Mouse (Mus musculus) neural tube, embryonic 15.5 days (tissue): ENCODE data around the gene Pign. TPM values are rescaled to one million over a fixed set of nuclear protein-coding genes. Genes with fewer than 3 reads are reported as not detected.

ENCODE experiments used
- ATAC-seq: fragments of 200-750 bp; cut with Nextera tagmentation; 2 replicates; pipeline ENCODE4 v1.8.0; 2017; ENCODE audit warnings: mild to moderate bottlenecking, moderate TSS enrichment, moderate library complexity; ENCODE audit not compliant: low FRiP score
- H3K27ac ChIP-seq: fragments of 300-500 bp; sonication (generic); replicated peaks from 2 replicates; pipeline ENCODE4 v1.5.1; 2015; ENCODE audit warnings: mild to moderate bottlenecking, inconsistent platforms
- H3K27me3 ChIP-seq: fragments of 300-500 bp; sonication (generic); replicated peaks from 2 replicates; pipeline ENCODE4 v1.6.1; 2015; ENCODE audit warnings: inconsistent platforms
- H3K36me3 ChIP-seq: fragments of 300-500 bp; sonication (generic); 2 replicates; pipeline ENCODE4 v1.6.1; 2015; ENCODE audit warnings: inconsistent platforms
- H3K4me1 ChIP-seq: fragments of 300-500 bp; sonication (generic); 2 replicates; pipeline ENCODE4 v1.6.1; 2015; ENCODE audit warnings: inconsistent platforms
- H3K4me2 ChIP-seq: fragments of 300-500 bp; sonication (generic); 2 replicates; pipeline ENCODE4 v1.6.1; 2015; ENCODE audit warnings: inconsistent platforms, mild to moderate bottlenecking, moderate library complexity
- H3K4me3 ChIP-seq: fragments of 300-500 bp; sonication (generic); replicated peaks from 2 replicates; pipeline ENCODE4 v1.5.1; 2015; ENCODE audit warnings: mild to moderate bottlenecking, inconsistent platforms
- H3K9ac ChIP-seq: fragments of 300-500 bp; sonication (generic); replicated peaks from 2 replicates; pipeline ENCODE4 v1.6.1; 2015; ENCODE audit warnings: mild to moderate bottlenecking, inconsistent platforms
- H3K9me3 ChIP-seq: fragments of 300-500 bp; sonication (generic); replicated peaks from 2 replicates; pipeline ENCODE4 v1.6.1; 2016; ENCODE audit warnings: inconsistent platforms
- WGBS: fragments of 180-500 bp; shearing (Covaris S2); methylation state at CpG from one replicate; pipeline ENCODE4 v1.1.7; 2015; ENCODE audit warnings: mixed read lengths; 5-methylcytosine and 5-hydroxymethylcytosine counted together
- polyA plus RNA-seq: library from polyadenylated mRNA; unstranded; fragments of >200 nt; fragmentation: Nextera tagmentation; extraction: Ambion mirVana; gene quantifications from 2 replicates; pipeline ENCODE4 v1.2.1, GENCODE M21; 2015

The Pign gene
- polyA plus RNA-seq, 1 experiment from 2014 or later = 9.1 TPM

DNA sequence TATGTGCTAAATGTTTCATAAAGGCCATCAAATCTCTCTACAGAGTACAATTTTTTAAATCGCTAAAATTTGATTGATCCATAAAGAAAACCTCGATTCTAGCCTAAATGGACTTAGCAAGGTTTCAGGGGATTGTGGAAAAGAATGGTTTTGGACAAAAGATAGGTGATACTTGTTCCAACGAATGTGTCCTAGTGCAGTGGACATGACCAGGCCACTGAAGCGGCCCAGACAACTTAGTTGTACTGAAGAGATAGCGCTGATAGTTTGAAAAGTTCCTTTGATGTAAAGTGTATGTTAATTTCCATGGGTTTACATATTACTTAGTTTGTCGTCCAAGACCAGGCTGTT is 682 bp downstream of the Pign start:
- ATAC-seq = no peak

DNA sequence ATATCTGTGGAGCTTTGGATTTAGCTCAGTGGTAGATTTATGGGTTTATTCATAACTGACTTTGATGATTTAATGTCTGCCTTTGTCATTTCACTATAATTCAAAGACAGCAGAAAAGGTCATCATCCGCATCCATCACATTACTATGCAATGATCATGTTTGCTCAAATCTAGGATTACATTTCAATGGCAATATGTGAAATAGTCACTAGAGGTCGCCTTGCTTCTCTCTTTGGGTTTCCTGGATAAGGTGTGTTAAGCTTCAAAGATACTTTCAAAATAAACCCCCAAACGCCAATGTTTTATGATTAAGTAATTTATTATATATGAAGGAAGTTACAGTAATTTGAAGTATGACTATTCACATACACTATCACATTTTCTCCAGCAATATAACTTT is 3.5 kb downstream of the Pign start:
- Histone ChIP-seq H3K4me2 (no peak overlapping the region), H3K27me3 (no peaks in the 10 kb centered on the region), H3K4me3 (no peak overlapping the region), H3K36me3 (peaks cover 8% of the 10 kb centered on the region), H3K9me3 (no peaks in the 10 kb centered on the region), H3K27ac (no peak overlapping the region), H3K9ac (no peak overlapping the region), H3K4me1 (peaks cover 12% of the 10 kb centered on the region)
- ATAC-seq = no peak
- WGBS = 21% methylated on average over 3 of the region's 3 CpGs

More for the DNA sequence above, 682 bp downstream of the Pign start:
- H3K27me3 ChIP-seq = no peaks in the 10 kb centered on the region
- H3K9ac ChIP-seq = peak overlapping the region; percentile 72
- peak overlapping the region; percentile 96 for H3K4me3 ChIP-seq
- H3K4me2 ChIP-seq = peak overlapping the region; percentile 83
- H3K9me3 ChIP-seq = no peaks in the 10 kb centered on the region
- peaks cover 29% of the 10 kb centered on the region for H3K4me1 ChIP-seq
- H3K36me3 ChIP-seq = no peaks in the 10 kb centered on the region
- peak overlapping the region; percentile 89; the same call in 1 of the 2 replicates for H3K27ac ChIP-seq
- 11% methylated on average over 6 of the region's 6 CpGs for WGBS

GRCm38 (mm10) chr1:105653981-105654380 is 9.5 kb downstream of the Pign start:
- no peak overlapping the region for H3K4me2 ChIP-seq
- peaks cover 11% of the 10 kb centered on the region for H3K36me3 ChIP-seq
- H3K4me3 ChIP-seq = no peak overlapping the region
- no peaks in the 10 kb centered on the region for H3K9me3 ChIP-seq
- ATAC-seq = no peak
- H3K27ac ChIP-seq = no peak overlapping the region
- no peaks in the 10 kb centered on the region for H3K4me1 ChIP-seq
- WGBS = 98% methylated on average over 1 of the region's 1 CpGs
- no peak overlapping the region for H3K9ac ChIP-seq
- H3K27me3 ChIP-seq = no peaks in the 10 kb centered on the region

DNA sequence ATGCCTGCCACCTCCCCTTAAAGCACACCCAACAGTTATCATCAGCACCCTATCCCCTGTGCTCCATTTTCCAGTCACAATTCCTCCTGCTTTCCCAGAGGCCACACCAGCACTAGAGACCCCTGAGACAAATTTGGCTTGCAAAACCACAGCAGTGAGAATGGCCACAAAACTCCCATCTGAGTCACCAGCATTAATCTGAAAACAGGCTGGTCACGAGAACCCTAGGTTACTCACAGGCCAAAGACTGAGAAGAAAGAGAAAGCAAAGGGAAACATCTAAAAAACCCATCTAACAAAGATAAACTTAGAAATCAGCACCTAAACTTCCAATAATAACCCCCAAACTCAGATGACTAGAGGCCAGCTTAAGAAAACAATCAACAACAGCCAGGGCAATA is 12.8 kb downstream of the Pign start:
- WGBS = 100% methylated on average over 1 of the region's 1 CpGs
- H3K27ac ChIP-seq = no peak overlapping the region
- H3K9me3 ChIP-seq = no peaks in the 10 kb centered on the region

DNA sequence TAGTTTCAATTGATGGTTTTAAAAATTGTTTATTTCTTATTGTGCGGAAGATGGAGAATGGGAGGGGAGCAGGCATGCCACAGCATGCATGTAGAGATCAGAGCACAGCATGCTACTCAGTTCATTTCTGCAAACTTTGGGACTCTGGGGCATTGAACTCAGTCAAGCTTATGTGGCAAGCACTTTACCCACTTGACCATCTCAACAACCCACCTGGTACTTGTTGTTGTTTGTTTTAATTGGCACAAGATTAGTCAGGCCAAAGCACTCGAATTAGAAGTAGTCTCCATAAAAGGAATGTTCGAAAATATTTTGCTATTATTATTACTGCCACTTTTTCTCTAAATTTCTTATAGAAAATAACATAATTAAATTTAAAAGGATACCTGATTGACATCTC is 19.4 kb downstream of the Pign start:
- Histone ChIP-seq H3K27me3 (no peaks in the 10 kb centered on the region), H3K36me3 (peaks cover 12% of the 10 kb centered on the region), H3K9ac (no peak overlapping the region), H3K4me3 (no peak overlapping the region), H3K27ac (no peak overlapping the region), H3K4me1 (no peaks in the 10 kb centered on the region), H3K9me3 (no peaks in the 10 kb centered on the region), H3K4me2 (no peak overlapping the region)
- no peak for ATAC-seq
- 90% methylated on average over 3 of the region's 3 CpGs for WGBS

More for the DNA sequence above, 12.8 kb downstream of the Pign start:
- Histone ChIP-seq H3K27me3 (no peaks in the 10 kb centered on the region), H3K4me3 (no peak overlapping the region), H3K4me2 (no peak overlapping the region), H3K36me3 (peaks cover 14% of the 10 kb centered on the region), H3K4me1 (no peaks in the 10 kb centered on the region), H3K9ac (no peak overlapping the region)
- ATAC-seq = no peak

- no peaks in the 10 kb centered on the region for H3K4me1 ChIP-seq
- H3K27ac ChIP-seq = no peak overlapping the region
- no peak overlapping the region for H3K4me3 ChIP-seq
- WGBS = 45% methylated on average over 3 of the region's 3 CpGs
- no peak overlapping the region for H3K4me2 ChIP-seq
- ATAC-seq = peak; percentile 85
- no peaks in the 10 kb centered on the region for H3K27me3 ChIP-seq
- no peaks in the 10 kb centered on the region for H3K9me3 ChIP-seq
- H3K9ac ChIP-seq = no peak overlapping the region
- H3K36me3 ChIP-seq = no peaks in the 10 kb centered on the region
Measured at GRCm38 (mm10) chr1:105630481-105630880, 33.0 kb downstream of the Pign start.

DNA sequence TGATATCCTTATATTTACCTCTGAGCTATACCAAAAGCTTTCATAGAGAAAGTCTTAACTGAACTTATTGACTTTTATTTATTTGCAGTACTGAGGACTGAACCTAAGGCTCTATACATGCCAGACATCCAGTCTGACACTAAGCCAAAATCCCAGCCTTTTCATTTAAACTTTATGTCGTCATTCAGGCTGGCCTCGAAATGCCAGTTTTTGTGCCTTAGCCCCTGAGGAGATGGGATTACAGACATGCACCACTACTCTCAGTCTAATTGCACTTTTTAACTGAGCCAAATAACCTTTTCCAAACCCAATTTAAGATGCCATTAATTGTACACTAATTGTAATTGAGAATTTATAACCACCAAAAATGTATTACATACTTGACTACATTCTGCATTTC is 73.8 kb downstream of the Pign start:
- WGBS = 29% methylated on average over 2 of the region's 2 CpGs
- Histone ChIP-seq H3K9me3 (no peaks in the 10 kb centered on the region), H3K9ac (no peak overlapping the region), H3K27me3 (no peaks in the 10 kb centered on the region), H3K4me1 (no peaks in the 10 kb centered on the region), H3K27ac (no peak overlapping the region), H3K4me2 (no peak overlapping the region), H3K36me3 (no peaks in the 10 kb centered on the region), H3K4me3 (no peak overlapping the region)
- no peak for ATAC-seq

DNA sequence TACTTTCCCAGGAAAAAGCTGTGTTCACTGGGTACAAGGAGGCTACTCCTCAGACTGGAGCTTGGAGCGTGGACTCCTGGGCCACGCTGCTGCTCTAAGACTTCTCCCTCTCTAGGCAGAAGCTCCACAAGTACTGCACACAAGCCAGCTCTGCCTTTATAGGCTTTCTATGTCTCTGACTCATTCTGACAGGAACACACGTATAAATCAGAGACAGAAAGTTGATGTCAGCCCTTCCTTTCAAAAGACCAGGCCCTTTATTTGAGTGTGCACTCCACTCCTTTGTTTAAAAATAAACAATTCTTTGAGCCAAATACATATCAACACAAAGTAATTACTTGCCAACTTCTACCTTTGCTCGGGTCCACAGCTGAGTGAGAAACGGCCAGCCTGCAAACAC is 74.8 kb downstream of the Pign start:
- Histone ChIP-seq H3K9ac (no peak overlapping the region), H3K9me3 (no peaks in the 10 kb centered on the region), H3K36me3 (peaks cover 2% of the 10 kb centered on the region), H3K4me3 (no peak overlapping the region), H3K27ac (no peak overlapping the region), H3K4me1 (no peaks in the 10 kb centered on the region), H3K4me2 (no peak overlapping the region), H3K27me3 (no peaks in the 10 kb centered on the region)
- 86% methylated on average over 5 of the region's 5 CpGs for WGBS
- no peak; the same call in 1 of the 2 replicates for ATAC-seq

GRCm38 (mm10) chr1:105582800-105583199 is 80.7 kb downstream of the Pign start:
- no peaks in the 10 kb centered on the region for H3K9me3 ChIP-seq
- ATAC-seq = no peak
- no peaks in the 10 kb centered on the region for H3K4me1 ChIP-seq
- H3K4me2 ChIP-seq = no peak overlapping the region
- H3K27ac ChIP-seq = no peak overlapping the region
- WGBS = 91% methylated on average over 1 of the region's 1 CpGs
- H3K9ac ChIP-seq = no peak overlapping the region
- H3K36me3 ChIP-seq = peaks cover 13% of the 10 kb centered on the region
- no peaks in the 10 kb centered on the region for H3K27me3 ChIP-seq
- H3K4me3 ChIP-seq = no peak overlapping the region

DNA sequence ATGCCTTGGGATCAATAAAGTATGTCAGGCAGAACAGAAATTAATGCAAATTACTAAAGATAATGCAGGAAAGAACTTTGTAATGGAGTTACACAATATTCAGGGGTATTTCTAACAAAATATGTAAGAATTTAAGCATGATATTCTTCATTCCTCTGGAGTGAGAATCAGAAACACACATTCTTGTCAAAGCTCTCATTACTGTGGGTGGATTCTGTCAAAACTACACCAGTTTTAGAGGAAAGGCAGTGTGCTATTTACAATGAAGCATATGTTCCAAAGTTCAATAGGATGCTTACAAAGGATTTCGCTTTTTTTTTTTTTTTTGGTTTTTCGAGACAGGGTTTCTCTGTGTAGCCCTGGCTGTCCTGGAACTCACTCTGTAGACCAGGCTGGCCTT is 82.6 kb downstream of the Pign start:
- Histone ChIP-seq H3K36me3 (peaks cover 13% of the 10 kb centered on the region), H3K4me3 (no peak overlapping the region), H3K4me1 (no peaks in the 10 kb centered on the region), H3K4me2 (no peak overlapping the region), H3K9me3 (no peaks in the 10 kb centered on the region), H3K27ac (no peak overlapping the region), H3K9ac (no peak overlapping the region), H3K27me3 (no peaks in the 10 kb centered on the region)
- ATAC-seq = no peak
- WGBS = 100% methylated on average over 2 of the region's 2 CpGs

GRCm38 (mm10) chr1:105566051-105566450 is 97.4 kb downstream of the Pign start:
- ATAC-seq = no peak
- Histone ChIP-seq H3K4me2 (no peak overlapping the region), H3K27me3 (no peaks in the 10 kb centered on the region), H3K9me3 (no peaks in the 10 kb centered on the region), H3K4me1 (no peaks in the 10 kb centered on the region), H3K4me3 (no peak overlapping the region), H3K27ac (no peak overlapping the region), H3K9ac (no peak overlapping the region), H3K36me3 (peaks cover 12% of the 10 kb centered on the region)
- 88% methylated on average over 3 of the region's 3 CpGs for WGBS

GRCm38 (mm10) chr1:105564289-105564688 is 99.2 kb downstream of the Pign start:
- no peak for ATAC-seq
- Histone ChIP-seq H3K9me3 (no peaks in the 10 kb centered on the region), H3K36me3 (peaks cover 12% of the 10 kb centered on the region), H3K4me2 (no peak overlapping the region), H3K27me3 (no peaks in the 10 kb centered on the region), H3K4me3 (no peak overlapping the region), H3K4me1 (no peaks in the 10 kb centered on the region), H3K27ac (no peak overlapping the region), H3K9ac (no peak overlapping the region)
- 93% methylated on average over 1 of the region's 1 CpGs for WGBS

DNA sequence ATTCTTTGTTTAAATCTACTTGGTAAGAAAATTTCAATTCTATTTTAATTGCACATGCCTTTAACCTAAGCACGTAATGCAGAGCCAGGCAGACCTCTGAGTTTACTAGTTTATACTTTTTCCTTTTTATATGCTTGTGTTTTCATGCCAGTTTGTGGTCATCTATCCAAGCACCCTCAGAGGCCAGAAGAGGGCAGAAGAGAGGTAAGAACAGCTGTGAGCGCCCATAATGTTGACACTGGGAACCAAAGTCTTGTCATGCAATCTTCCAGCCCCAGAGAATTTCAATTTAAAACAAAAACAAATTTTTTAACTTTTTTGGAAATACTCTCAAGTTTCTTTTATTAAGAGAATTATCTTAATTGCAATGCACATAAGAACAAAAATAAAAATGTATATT is 99.7 kb downstream of the Pign start:
- Histone ChIP-seq H3K9ac (no peak overlapping the region), H3K9me3 (no peaks in the 10 kb centered on the region), H3K27ac (no peak overlapping the region), H3K4me2 (no peak overlapping the region), H3K4me1 (no peaks in the 10 kb centered on the region), H3K27me3 (no peaks in the 10 kb centered on the region), H3K4me3 (no peak overlapping the region), H3K36me3 (peaks cover 12% of the 10 kb centered on the region)
- WGBS = 83% methylated on average over 2 of the region's 2 CpGs
- no peak for ATAC-seq
